ENCODE assay signal across 8 mouse cellular contexts in the genomic region with DNA sequence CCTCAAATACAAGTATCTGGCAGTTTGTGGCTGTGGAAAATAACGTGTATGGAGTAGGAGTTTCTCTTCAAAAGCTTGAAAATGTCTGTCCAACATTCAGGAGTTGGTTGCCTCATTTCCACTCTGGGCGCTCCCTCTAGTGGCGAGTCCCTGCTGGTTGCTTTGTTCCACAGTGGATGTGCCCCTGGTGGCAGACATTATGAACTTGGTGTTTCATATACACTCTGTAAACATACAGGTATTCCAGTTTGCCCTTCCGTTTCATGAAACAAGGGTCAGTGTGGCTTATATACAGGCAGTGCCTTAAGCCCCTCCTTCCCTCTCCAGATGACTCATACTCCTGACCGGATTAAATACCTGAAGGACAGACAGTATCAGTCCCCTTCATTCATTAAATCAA. TPM values are rescaled to one million over a fixed set of nuclear protein-coding genes. Genes with fewer than 3 reads are reported as not detected.
DNase-seq lines count a peak whose midpoint lies in the region; ATAC-seq lines count a peak whose summit lies in the region.

No protein-coding gene starts in this region.

- WGBS in midbrain, embryonic 11.5 days, result 47% methylated on average over 5 of the region's 5 CpGs

- no peaks in the 10 kb centered on the region for H3K4me1 ChIP-seq in midbrain, embryonic 11.5 days (ENCODE audit: control insufficient read depth, insufficient read depth, low read length)

- H3K9me3 ChIP-seq in midbrain, embryonic 11.5 days (ENCODE audit: control insufficient read depth, low read length), result no peaks in the 10 kb centered on the region

- no peak overlapping the region for H3K9ac ChIP-seq in midbrain, embryonic 11.5 days (ENCODE audit: low read length)

- no peaks in the 10 kb centered on the region for H3K36me3 ChIP-seq in midbrain, embryonic 11.5 days (ENCODE audit: control insufficient read depth, insufficient read depth, low read length)

- intact Hi-C loops in left cerebral cortex, postnatal 4 days (cut with DNase I), result no loop called here

- no peak overlapping the region for H3K27ac ChIP-seq in midbrain, embryonic 11.5 days (ENCODE audit: low read depth, low read length)

- H3K4me2 ChIP-seq in midbrain, embryonic 11.5 days, result no peak overlapping the region

- no peak overlapping the region for H3K4me3 ChIP-seq in midbrain, embryonic 11.5 days (ENCODE audit: low read depth, low read length)

- peak; percentile 87 to 97 for DNase-seq in adrenal gland, adult (ENCODE audit: inconsistent age in 2 of 2, low spot score in 1 of 2)
- peak; percentile 80 to 91 for DNase-seq in cerebellum, postnatal 4 days (ENCODE audit: low spot score in 2 of 2)
- peak; percentile 94 for DNase-seq in gastrocnemius, postnatal 10 days
- DNase-seq in kidney, adult 18-20 months, result peak; percentile 91
- DNase-seq in left cerebral cortex, postnatal 4 days, result peak; percentile 93
- DNase-seq in midbrain, embryonic 11.5 days (ENCODE audit: low spot score, missing footprints), result peak; percentile 97
- peak; percentile 96 for DNase-seq in right cerebral cortex, postnatal 4 days
- DNase-seq in urinary bladder, postnatal 4 days (ENCODE audit: low spot score in 2 of 2), result peak; percentile 80 to 94

- no peaks in the 10 kb centered on the region for H3K27me3 ChIP-seq in midbrain, embryonic 11.5 days (ENCODE audit: control insufficient read depth, insufficient read depth, low read length)

- ATAC-seq in midbrain, embryonic 11.5 days (ENCODE audit: low FRiP score), result no peak

RNA-seq across cellular contexts. Expression of gene Vps4a, which starts 28.5 kb away (rescaled TPM):
- 10 to 100 TPM; 48.1 to 50.4 TPM for total RNA-seq in gastrocnemius, postnatal 10 days (2021)
- 100 to 1,000 TPM; 137 to 143 TPM for total RNA-seq in left cerebral cortex, postnatal 4 days (2021)
- polyA plus RNA-seq in midbrain, embryonic 11.5 days (2014; fragmentation: Nextera tagmentation; extraction: Ambion mirVana), result 94.9 and 96.4 TPM in 2 replicates

RNA-seq across cellular contexts. Expression of gene Pdf, which starts 45.9 kb away (rescaled TPM):
- total RNA-seq in gastrocnemius, postnatal 10 days (2021), result 10 to 100 TPM; 29.0 to 35.5 TPM
- 10 to 100 TPM; 22.5 to 23.2 TPM for total RNA-seq in left cerebral cortex, postnatal 4 days (2021)
- 39.8 and 42.1 TPM in 2 replicates for polyA plus RNA-seq in midbrain, embryonic 11.5 days (2014; fragmentation: Nextera tagmentation; extraction: Ambion mirVana)

RNA-seq across cellular contexts. Expression of gene Cog8, which starts 54.0 kb away (rescaled TPM):
- 10 to 100 TPM; 15.8 to 17.4 TPM for total RNA-seq in gastrocnemius, postnatal 10 days (2021)
- total RNA-seq in left cerebral cortex, postnatal 4 days (2021), result 10 to 100 TPM; 21.3 to 22.8 TPM
- polyA plus RNA-seq in midbrain, embryonic 11.5 days (2014; fragmentation: Nextera tagmentation; extraction: Ambion mirVana), result 38.1 and 38.8 TPM in 2 replicates

RNA-seq across cellular contexts. Expression of gene Nip7, which starts 54.1 kb away (rescaled TPM):
- 10 to 100 TPM; 34.1 TPM for total RNA-seq in gastrocnemius, postnatal 10 days (2021)
- 10 to 100 TPM; 52.1 to 64.6 TPM for total RNA-seq in left cerebral cortex, postnatal 4 days (2021)
- 100 and 102 TPM in 2 replicates for polyA plus RNA-seq in midbrain, embryonic 11.5 days (2014; fragmentation: Nextera tagmentation; extraction: Ambion mirVana)
